Mouse (Mus musculus) intestine, postnatal 0 days (tissue): ENCODE measurements around the gene Mfsd4a. TPM values are rescaled to one million over a fixed set of nuclear protein-coding genes. Genes with fewer than 3 reads are reported as not detected.

Experiments
- ATAC-seq: fragments of 200-750 bp; cut with Nextera tagmentation; 2 replicates; pipeline ENCODE4 v1.8.0; 2017; ENCODE audit warnings: mild to moderate bottlenecking, moderate TSS enrichment, moderate library complexity
- H3K27ac ChIP-seq: fragments of 300-500 bp; sonication (generic); 2 replicates; pipeline ENCODE4 v1.5.1; 2014; ENCODE audit warnings: mild to moderate bottlenecking, low read depth, low read length, moderate library complexity
- H3K27me3 ChIP-seq: fragments of 300-500 bp; sonication (generic); replicated peaks from 2 replicates; pipeline ENCODE4 v1.6.1; 2014; ENCODE audit warnings: low read length, mixed read lengths; ENCODE audit not compliant: control insufficient read depth, insufficient read depth
- H3K36me3 ChIP-seq: fragments of 300-500 bp; sonication (generic); 2 replicates; pipeline ENCODE4 v1.6.1; 2014; ENCODE audit warnings: mild to moderate bottlenecking, moderate library complexity; ENCODE audit not compliant: control insufficient read depth, insufficient read depth
- H3K4me1 ChIP-seq: fragments of 300-500 bp; sonication (generic); replicated peaks from 2 replicates; pipeline ENCODE4 v1.6.1; 2014; ENCODE audit warnings: antibody characterized with exemption, low read length, mixed read lengths; ENCODE audit not compliant: control insufficient read depth, insufficient read depth
- H3K4me2 ChIP-seq: fragments of 300-500 bp; sonication (generic); replicated peaks from 2 replicates; pipeline ENCODE4 v1.6.1; 2014; ENCODE audit warnings: low read depth, mild to moderate bottlenecking, moderate library complexity
- H3K4me3 ChIP-seq: fragments of 300-500 bp; sonication (generic); 2 replicates; pipeline ENCODE4 v1.5.1; 2014; ENCODE audit warnings: low read depth, low read length
- H3K9ac ChIP-seq: fragments of 300-500 bp; sonication (generic); 2 replicates; pipeline ENCODE4 v1.6.1; 2014; ENCODE audit warnings: mild to moderate bottlenecking, low read depth, low read length
- H3K9me3 ChIP-seq: fragments of 300-500 bp; sonication (generic); 2 replicates; pipeline ENCODE4 v1.6.1; 2016; ENCODE audit warnings: mixed run types; ENCODE audit not compliant: control insufficient read depth
- CTCF ChIP-seq: sonication (generic); IDR thresholded peaks from 2 replicates; pipeline ENCODE4 v1.5.1; 2016; ENCODE audit warnings: low read depth, mild to moderate bottlenecking, control low read depth, antibody characterized with exemption, moderate library complexity
- WGBS: fragments of 180-500 bp; shearing (Covaris S2); extraction: QIAGEN DNeasy Blood & Tissue Kit; methylation state at CpG from one replicate; pipeline ENCODE4 v1.1.7; 2014; 5-methylcytosine and 5-hydroxymethylcytosine counted together
- polyA plus RNA-seq: library from polyadenylated mRNA; unstranded; fragments of >200 nt; fragmentation: Nextera tagmentation; extraction: Ambion mirVana; gene quantifications from 2 replicates; pipeline ENCODE4 v1.2.1, GENCODE M21; 2015

Gene Mfsd4a
- polyA plus RNA-seq, 1 experiment from 2014 or later, result 6.1 TPM

DNA sequence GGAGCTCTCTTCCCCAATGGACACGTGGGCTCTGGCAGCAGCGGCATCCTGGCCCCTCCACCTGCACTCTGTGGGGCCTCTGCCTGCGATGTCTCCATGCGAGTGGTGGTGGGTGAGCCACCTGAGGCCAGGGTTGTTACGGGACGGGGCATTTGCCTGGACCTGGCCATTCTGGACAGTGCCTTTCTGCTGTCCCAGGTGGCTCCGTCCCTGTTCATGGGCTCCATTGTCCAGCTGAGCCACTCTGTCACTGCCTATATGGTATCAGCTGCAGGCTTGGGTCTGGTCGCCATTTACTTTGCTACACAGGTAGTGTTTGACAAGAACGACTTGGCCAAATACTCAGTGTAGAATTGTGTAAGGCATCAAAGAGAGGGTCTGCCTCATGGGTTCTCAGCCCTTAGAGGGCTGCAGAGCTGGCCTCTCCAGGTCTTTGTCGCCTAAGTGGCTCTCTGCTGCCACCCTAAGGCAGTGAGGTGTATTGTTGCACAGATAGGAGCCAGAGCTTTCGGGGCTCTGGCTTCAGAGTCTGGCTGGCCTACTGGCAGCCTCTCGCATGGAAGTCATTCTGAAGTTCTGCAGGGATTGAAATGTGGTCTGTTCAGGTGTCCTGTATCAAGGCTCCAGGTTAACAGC, 86.4 kb downstream of the Mfsd4a start:
- Histone ChIP-seq H3K4me1 (no peaks in the 10 kb centered on the region), H3K4me2 (no peak overlapping the region), H3K36me3 (no peaks in the 10 kb centered on the region), H3K9ac (no peak overlapping the region), H3K27ac (no peak overlapping the region), H3K27me3 (no peaks in the 10 kb centered on the region), H3K4me3 (no peak overlapping the region), H3K9me3 (no peaks in the 10 kb centered on the region)
- ATAC-seq, result peak; percentile 35
- 54% methylated on average over 12 of the region's 12 CpGs for WGBS
- TF ChIP-seq CTCF, result peak; percentile 96

DNA sequence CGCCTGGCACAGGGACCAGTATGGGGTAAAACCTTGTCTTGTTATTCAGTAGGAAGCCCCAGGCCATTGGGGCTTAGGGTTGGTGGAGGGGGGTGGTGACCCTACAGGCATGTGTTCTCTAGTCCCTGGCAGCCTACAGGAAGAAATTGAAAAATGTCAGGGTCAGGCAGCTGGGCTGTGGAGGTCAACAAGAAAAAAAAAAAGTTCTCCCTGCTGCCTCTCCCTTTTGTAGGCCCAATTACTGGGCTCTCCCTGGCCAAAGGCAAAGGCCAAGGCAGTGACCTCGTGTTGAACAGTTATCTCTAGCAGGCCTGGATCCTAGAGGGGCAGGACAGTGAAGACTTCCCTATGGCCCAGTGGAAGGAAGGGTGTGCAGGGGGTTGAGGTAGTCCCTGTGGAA, 87.4 kb downstream of the Mfsd4a start:
- H3K4me3 ChIP-seq, result no peak overlapping the region
- no peaks in the 10 kb centered on the region for H3K9me3 ChIP-seq
- H3K4me2 ChIP-seq, result no peak overlapping the region
- no peaks in the 10 kb centered on the region for H3K4me1 ChIP-seq
- no peaks in the 10 kb centered on the region for H3K36me3 ChIP-seq
- no peak for ATAC-seq
- 50% methylated on average over 2 of the region's 2 CpGs for WGBS
- H3K27me3 ChIP-seq, result no peaks in the 10 kb centered on the region
- no peak overlapping the region for H3K9ac ChIP-seq
- TF ChIP-seq CTCF, result no peak
- no peak overlapping the region for H3K27ac ChIP-seq

DNA sequence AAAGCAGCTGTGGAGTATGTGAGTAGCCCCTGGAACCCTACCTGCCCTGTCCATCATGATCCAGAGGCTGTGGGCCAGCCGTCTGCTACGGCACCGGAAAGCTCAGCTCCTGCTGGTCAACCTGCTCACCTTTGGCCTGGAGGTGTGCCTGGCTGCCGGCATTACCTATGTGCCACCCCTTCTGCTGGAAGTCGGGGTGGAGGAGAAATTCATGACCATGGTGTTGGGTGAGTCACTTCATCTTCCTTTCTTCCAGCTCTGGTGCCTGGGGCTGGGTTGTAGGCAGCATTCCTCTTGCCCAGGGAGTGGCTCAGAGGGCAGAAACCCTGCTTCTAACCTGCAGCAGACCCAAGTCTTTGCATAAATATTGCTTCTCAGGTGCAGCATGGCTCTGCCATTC, 91.0 kb downstream of the Mfsd4a start:
- Histone ChIP-seq H3K27me3 (no peaks in the 10 kb centered on the region), H3K4me1 (no peaks in the 10 kb centered on the region), H3K36me3 (no peaks in the 10 kb centered on the region), H3K9ac (no peak overlapping the region), H3K4me3 (no peak overlapping the region), H3K9me3 (no peaks in the 10 kb centered on the region), H3K4me2 (no peak overlapping the region), H3K27ac (no peak overlapping the region)
- 78% methylated on average over 5 of the region's 5 CpGs for WGBS
- ATAC-seq, result no peak
- no peak for TF ChIP-seq CTCF

DNA sequence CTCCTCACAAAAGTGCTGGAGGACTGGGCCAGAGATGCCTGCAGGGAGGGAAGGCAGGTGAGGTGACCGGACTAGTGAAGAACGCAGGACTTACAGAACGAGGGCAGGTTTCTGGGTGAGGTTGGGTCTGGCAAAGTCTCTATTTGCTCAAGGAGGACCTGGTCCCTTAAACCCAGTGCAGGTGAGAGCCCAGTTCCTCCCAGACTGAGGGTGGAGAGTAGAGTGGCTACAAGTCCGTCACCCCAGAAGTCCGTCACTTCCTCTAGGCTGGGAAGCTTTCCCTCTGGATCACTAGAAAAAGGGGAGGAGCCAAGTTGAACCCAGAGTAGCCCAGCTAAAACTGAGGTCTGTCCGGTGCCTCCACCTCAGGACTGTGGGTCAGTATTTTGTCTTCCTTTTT, 93.9 kb downstream of the Mfsd4a start:
- Histone ChIP-seq H3K4me3 (no peak overlapping the region), H3K4me1 (no peaks in the 10 kb centered on the region), H3K9me3 (no peaks in the 10 kb centered on the region), H3K27ac (no peak overlapping the region), H3K9ac (no peak overlapping the region), H3K27me3 (no peaks in the 10 kb centered on the region), H3K4me2 (no peak overlapping the region), H3K36me3 (no peaks in the 10 kb centered on the region)
- peak; percentile 45; the same call in 1 of the 2 replicates for ATAC-seq
- 49% methylated on average over 6 of the region's 6 CpGs for WGBS
- no peak for TF ChIP-seq CTCF

Other genes starting within 250 kb of the Mfsd4a start
- 3.5 and 3.8 TPM in 2 replicates for gene Slc41a1, start 240.6 kb downstream of the Mfsd4a start, polyA plus RNA-seq
- gene Rab29, start 200.8 kb downstream of the Mfsd4a start, polyA plus RNA-seq, result 16.2 and 19.1 TPM in 2 replicates
- 25.9 and 30.4 TPM in 2 replicates for gene Nucks1, start 157.5 kb downstream of the Mfsd4a start, polyA plus RNA-seq
- gene Slc45a3, start 105.1 kb downstream of the Mfsd4a start, polyA plus RNA-seq, result 2.5 and 2.7 TPM in 2 replicates
- 16.4 and 19.6 TPM in 2 replicates for gene Elk4, start 60.5 kb downstream of the Mfsd4a start, polyA plus RNA-seq
- gene Cdk18, start 71.6 kb upstream of the Mfsd4a start, polyA plus RNA-seq, result 33.7 and 39.3 TPM in 2 replicates
- gene Lemd1, start 123.4 kb upstream of the Mfsd4a start, polyA plus RNA-seq, result 0.08 TPM in 1 of 2 replicates, not detected in the other
- gene AC124108.1, start 123.4 kb upstream of the Mfsd4a start, polyA plus RNA-seq, result not detected in 2 replicates
- not detected in 2 replicates for gene Gm10188, start 161.7 kb upstream of the Mfsd4a start, polyA plus RNA-seq
- gene Klhdc8a, start 230.6 kb upstream of the Mfsd4a start, polyA plus RNA-seq, result 0.46 and 0.51 TPM in 2 replicates
- gene Nuak2, start 248.1 kb upstream of the Mfsd4a start, polyA plus RNA-seq, result 20.0 and 20.6 TPM in 2 replicates